Mouse (Mus musculus) cerebellum, adult 18-20 months (tissue): ENCODE measurements around the gene 1110032A03Rik.

ENCODE experiments used
- DNase-seq, 2 experiments: peaks; one replicate each; pipeline ENCODE4 v3.0.0; 2021

Gene 1110032A03Rik

GRCm38 (mm10) chr9:50774991-50775612 is at the start of gene 1110032A03Rik, which contains the start of gene Alg9:
TSS of gene 1110032A03Rik (minus strand) at chr9:50775520.
TSS of gene Alg9 (plus strand) at chr9:50775019.
- peak; percentile 86 to 92 for DNase-seq

GRCm38 (mm10) chr9:50823779-50824453 is 48.6 kb upstream of the 1110032A03Rik start:
- no peak for DNase-seq

GRCm38 (mm10) chr9:50822216-50822615 is 46.9 kb upstream of the 1110032A03Rik start:
- DNase-seq = no peak

- no peak for DNase-seq
Observed at GRCm38 (mm10) chr9:50821651-50822050, 46.3 kb upstream of the 1110032A03Rik start.

- DNase-seq = no peak
Observed at GRCm38 (mm10) chr9:50819716-50820115, 44.4 kb upstream of the 1110032A03Rik start.

GRCm38 (mm10) chr9:50818050-50818449 is 42.7 kb upstream of the 1110032A03Rik start:
- no peak for DNase-seq

GRCm38 (mm10) chr9:50816512-50816911 is 41.2 kb upstream of the 1110032A03Rik start:
- no peak for DNase-seq

- no peak for DNase-seq
Observed at GRCm38 (mm10) chr9:50815666-50816065, 40.3 kb upstream of the 1110032A03Rik start.

GRCm38 (mm10) chr9:50813796-50814195 is 38.5 kb upstream of the 1110032A03Rik start:
- no peak for DNase-seq

- no peak for DNase-seq
Observed at GRCm38 (mm10) chr9:50811746-50812145, 36.4 kb upstream of the 1110032A03Rik start.

GRCm38 (mm10) chr9:50811187-50811586 is 35.9 kb upstream of the 1110032A03Rik start:
- DNase-seq = no peak

- no peak for DNase-seq
Observed at GRCm38 (mm10) chr9:50809146-50809545, 33.8 kb upstream of the 1110032A03Rik start.

GRCm38 (mm10) chr9:50808471-50808870 is 33.2 kb upstream of the 1110032A03Rik start:
- DNase-seq = no peak

GRCm38 (mm10) chr9:50803055-50803671 is 27.8 kb upstream of the 1110032A03Rik start:
- DNase-seq = no peak

- DNase-seq = peak; percentile 42 to 48
Observed at GRCm38 (mm10) chr9:50800985-50801384, 25.7 kb upstream of the 1110032A03Rik start.

- no peak for DNase-seq
Observed at GRCm38 (mm10) chr9:50798368-50798767, 23.0 kb upstream of the 1110032A03Rik start.

GRCm38 (mm10) chr9:50797641-50798040 is 22.3 kb upstream of the 1110032A03Rik start:
- DNase-seq = no peak

- DNase-seq = no peak
Observed at GRCm38 (mm10) chr9:50796776-50797175, 21.5 kb upstream of the 1110032A03Rik start.

GRCm38 (mm10) chr9:50795266-50795665 is 19.9 kb upstream of the 1110032A03Rik start:
- DNase-seq = no peak

GRCm38 (mm10) chr9:50782155-50782554 is 6.8 kb upstream of the 1110032A03Rik start:
- DNase-seq = peak in 1 of 2 experiments; percentile 24

- no peak for DNase-seq
Observed at GRCm38 (mm10) chr9:50776162-50776760, 941 bp upstream of the 1110032A03Rik start.

GRCm38 (mm10) chr9:50775662-50776126 is 374 bp upstream of the 1110032A03Rik start:
- DNase-seq = no peak

- DNase-seq = no peak
Observed at GRCm38 (mm10) chr9:50774026-50774462, 1.3 kb downstream of the 1110032A03Rik start.
